Mouse (Mus musculus) embryonic fibroblast, embryonic 13.5 days (primary cell): Measurements from ENCODE around the gene Rptor. TPM values are rescaled to one million over a fixed set of nuclear protein-coding genes. Genes with fewer than 3 reads are reported as not detected.

ENCODE experiments used
- H3K27ac ChIP-seq: 2 replicates; pipeline ENCODE4 v1.5.1; 2012; ENCODE audit warnings: low read length, control low read depth, inconsistent platforms; ENCODE audit not compliant: insufficient read depth
- H3K4me1 ChIP-seq: 2 replicates; pipeline ENCODE4 v1.6.1; 2011; ENCODE audit warnings: low read length; ENCODE audit not compliant: control insufficient read depth, insufficient read depth
- H3K4me3 ChIP-seq: 2 replicates; pipeline ENCODE4 v1.5.1; 2011; ENCODE audit warnings: mild to moderate bottlenecking, control low read depth, low read length; ENCODE audit not compliant: insufficient read depth
- CTCF ChIP-seq: IDR thresholded peaks from 2 replicates; pipeline ENCODE4 v1.5.1; 2011; ENCODE audit warnings: mild to moderate bottlenecking, control low read depth, low read length, moderate library complexity, borderline replicate concordance; ENCODE audit not compliant: insufficient read depth
- POLR2A ChIP-seq: IDR thresholded peaks from 2 replicates; pipeline ENCODE4 v1.6.1; 2011; ENCODE audit warnings: low read depth, mild to moderate bottlenecking, control low read depth, low read length, moderate library complexity
- polyA plus RNA-seq: library from polyadenylated mRNA; stranded (reverse); fragments of >200 nt; gene quantifications from 2 replicates; pipeline ENCODE4 v1.2.4, GENCODE M21; 2011; ENCODE audit warnings: low read depth; ENCODE audit not compliant: missing spikeins, insufficient read length

Gene Rptor
- polyA plus RNA-seq, 1 experiment: 31.7 TPM

DNA sequence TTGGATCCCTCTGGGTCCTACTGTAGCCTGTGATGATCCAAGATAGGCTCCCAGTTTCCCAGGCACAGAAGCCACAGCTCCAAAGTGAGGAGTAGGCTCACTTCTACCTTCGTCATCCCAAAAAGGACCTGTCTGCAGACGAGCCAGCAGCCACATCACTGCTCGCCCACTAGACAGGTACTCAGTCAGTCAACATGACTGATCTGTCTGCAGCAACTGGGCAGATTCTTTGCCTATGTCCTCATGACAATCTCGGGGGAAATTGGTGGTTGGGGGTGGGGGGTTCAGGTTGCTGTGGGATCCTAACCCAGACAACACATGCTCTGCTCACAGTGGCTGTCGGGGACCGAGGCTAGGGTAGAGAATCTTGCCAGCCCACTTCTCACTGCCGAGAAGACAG, 194.1 kb downstream of the Rptor start:
- Histone ChIP-seq H3K4me3 (no peak overlapping the region), H3K27ac (no peak overlapping the region; the same call in 1 of the 2 replicates), H3K4me1 (peaks cover 59% of the 10 kb centered on the region)
- no peak for TF ChIP-seq POLR2A
- no peak for TF ChIP-seq CTCF

GRCm38 (mm10) chr11:119799536-119799935, 196.8 kb downstream of the Rptor start:
- TF ChIP-seq POLR2A: no peak
- no peak for TF ChIP-seq CTCF
- Histone ChIP-seq H3K4me1 (peaks cover 44% of the 10 kb centered on the region), H3K4me3 (no peak overlapping the region), H3K27ac (peak overlapping the region; percentile 19; the same call in 1 of the 2 replicates)

DNA sequence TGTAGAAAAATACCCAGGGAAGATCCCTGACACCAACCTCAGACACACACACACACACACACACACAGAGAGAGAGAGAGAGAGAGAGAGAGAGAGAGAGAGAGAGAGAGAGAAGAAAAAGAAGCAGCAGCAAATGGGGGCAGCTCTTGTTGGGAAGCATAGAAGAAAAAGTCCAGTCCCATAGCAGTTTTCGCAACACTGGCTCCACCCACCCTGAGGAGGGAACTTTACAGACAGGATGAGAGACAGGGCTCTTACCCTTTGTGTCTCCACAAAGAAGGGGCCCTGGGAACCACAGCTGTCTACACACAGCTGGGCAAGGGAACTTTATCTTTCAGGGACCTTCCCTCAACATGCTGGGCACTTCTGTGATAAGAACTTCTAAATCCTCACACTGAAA, 199.2 kb downstream of the Rptor start:
- Histone ChIP-seq H3K4me3 (no peak overlapping the region), H3K27ac (no peak overlapping the region), H3K4me1 (peaks cover 27% of the 10 kb centered on the region)
- TF ChIP-seq CTCF: no peak
- no peak for TF ChIP-seq POLR2A

DNA sequence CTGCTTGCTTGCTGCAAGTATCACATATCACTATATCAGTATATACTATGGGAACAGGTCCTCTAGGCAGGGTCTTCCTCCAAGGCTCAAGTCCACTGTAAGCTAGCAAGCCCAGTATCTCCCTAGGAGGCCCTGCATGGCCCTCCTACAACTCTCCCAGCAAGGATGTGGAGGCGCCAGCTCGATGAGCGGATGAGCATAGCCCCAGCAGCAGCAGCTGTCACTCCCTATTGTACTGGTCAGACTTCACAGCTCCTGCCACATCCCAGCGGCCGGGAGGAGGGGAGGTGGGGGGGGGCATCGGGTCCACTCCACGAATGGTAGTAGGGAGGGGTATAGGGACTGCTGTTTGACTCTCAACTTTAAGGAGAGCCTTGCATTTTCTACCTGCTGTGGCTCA, 200.2 kb downstream of the Rptor start:
- TF ChIP-seq CTCF (no peak), POLR2A (no peak)

DNA sequence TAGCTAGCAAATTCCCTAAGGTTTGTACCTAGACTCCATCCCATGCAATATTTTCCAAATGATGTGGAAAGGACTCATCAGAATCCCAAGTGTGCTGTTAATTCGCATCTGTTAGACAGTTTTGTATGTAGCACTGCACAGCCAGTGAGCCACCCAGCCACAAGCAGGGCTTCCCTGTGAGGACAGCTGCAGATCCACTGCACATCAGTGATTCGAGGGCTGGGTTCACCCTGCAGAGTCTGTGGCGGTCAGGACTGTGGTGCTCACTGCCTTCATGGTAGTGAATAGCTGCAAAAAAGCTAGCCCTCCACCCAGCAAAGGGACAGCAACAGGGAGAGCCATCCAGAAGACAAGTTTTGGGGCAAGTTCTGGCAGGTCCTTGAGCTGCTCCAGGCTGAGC, 201.7 kb downstream of the Rptor start:
- Histone ChIP-seq H3K4me3 (no peak overlapping the region), H3K27ac (no peak overlapping the region), H3K4me1 (peaks cover 20% of the 10 kb centered on the region)
- TF ChIP-seq POLR2A: no peak
- no peak for TF ChIP-seq CTCF

More for the DNA sequence above, 200.2 kb downstream of the Rptor start:
- H3K4me3 ChIP-seq: no peak overlapping the region
- peaks cover 29% of the 10 kb centered on the region for H3K4me1 ChIP-seq
- no peak overlapping the region for H3K27ac ChIP-seq

- no peak overlapping the region for H3K4me3 ChIP-seq
- no peak overlapping the region for H3K27ac ChIP-seq
- TF ChIP-seq POLR2A: no peak
- TF ChIP-seq CTCF: no peak
- H3K4me1 ChIP-seq: peaks cover 14% of the 10 kb centered on the region
Measured at GRCm38 (mm10) chr11:119805112-119805750, 202.5 kb downstream of the Rptor start.

DNA sequence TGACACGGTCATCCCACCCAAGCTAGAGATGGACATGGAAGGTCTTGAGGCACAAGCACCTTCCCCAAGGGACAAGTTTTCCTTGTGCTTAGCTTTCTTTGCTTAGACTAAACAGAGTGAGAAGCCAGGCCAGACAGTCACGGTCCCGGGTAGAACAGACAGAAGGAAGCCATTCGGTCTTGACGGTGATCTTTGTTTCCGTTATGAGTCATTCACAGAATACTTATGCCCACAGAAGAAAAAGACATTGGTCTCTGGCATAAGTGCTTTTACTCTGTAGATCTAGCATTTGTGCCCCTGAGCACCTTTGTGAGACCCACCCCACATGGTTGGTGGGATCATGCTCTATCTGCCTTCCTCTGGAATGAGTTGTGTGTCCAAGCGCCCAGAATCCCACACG, 203.8 kb downstream of the Rptor start:
- Histone ChIP-seq H3K4me1 (peaks cover 9% of the 10 kb centered on the region), H3K4me3 (no peak overlapping the region), H3K27ac (peak overlapping the region; percentile 39; the same call in 1 of the 2 replicates)
- TF ChIP-seq CTCF (no peak), POLR2A (no peak)

DNA sequence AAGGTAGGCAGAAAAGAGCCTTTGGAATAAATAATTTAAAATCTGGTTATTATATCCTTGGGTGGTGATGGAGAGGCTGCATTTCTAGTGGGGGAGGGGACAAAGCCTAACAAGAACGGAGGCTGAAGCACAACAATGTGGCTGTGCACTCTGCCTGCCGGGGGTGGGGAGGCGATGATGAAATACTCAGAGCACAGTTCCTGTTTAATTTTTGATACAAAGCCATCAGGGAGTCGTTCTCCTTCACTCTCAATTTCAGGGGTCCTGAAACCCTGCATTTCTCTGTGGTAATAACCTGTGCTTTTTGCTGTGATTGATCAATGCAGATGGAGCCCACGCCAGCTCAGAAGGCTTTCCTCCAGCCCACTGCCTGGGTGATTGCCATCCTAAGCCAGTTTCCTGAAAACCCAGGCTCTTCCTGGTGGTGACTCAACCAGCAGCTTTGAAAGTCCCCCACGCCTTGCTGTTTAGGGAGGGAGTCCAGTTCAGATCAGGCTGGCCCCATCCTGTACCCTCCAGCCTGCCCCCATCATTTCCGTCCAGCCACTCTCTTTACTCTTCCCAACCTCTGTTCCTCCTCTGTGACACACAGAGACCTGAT, 204.8 kb downstream of the Rptor start:
- TF ChIP-seq CTCF (no peak), POLR2A (no peak)
- peak overlapping the region; percentile 39 for H3K27ac ChIP-seq
- peaks cover 9% of the 10 kb centered on the region for H3K4me1 ChIP-seq

DNA sequence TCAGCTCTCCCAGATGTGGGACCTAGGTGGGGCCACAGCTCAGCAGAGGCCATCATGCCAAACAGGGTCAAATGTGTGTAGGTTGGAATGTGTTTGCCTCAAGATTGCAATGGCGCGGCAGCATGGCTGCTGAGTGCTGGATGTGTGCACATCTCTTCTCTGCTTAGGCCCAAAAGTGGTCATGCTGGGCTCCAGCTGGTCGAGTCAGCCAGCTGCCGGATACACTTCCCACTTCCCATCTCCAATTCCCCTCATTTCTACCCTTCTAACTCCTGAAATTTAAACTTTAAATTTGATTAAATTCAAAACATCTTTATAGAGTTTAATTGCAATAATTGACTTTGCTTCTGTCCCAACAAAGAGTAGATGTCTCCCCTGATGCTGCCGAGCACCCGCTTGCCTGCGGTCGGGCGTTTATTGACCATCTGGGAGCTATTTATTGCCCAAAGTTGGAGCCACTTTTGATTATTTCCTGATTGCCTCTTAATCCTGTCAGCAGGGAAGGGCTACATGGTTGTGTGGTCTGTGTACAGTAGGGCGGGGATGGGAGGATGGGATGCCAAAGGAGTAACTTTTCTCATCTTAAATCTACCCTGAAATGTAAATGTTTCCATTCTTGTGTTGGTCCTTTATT, 206.1 kb downstream of the Rptor start:
- Histone ChIP-seq H3K4me1 (peaks cover 9% of the 10 kb centered on the region), H3K27ac (no peak overlapping the region), H3K4me3 (no peak overlapping the region)
- TF ChIP-seq CTCF (no peak), POLR2A (no peak)

More for the DNA sequence above, 204.8 kb downstream of the Rptor start:
- no peak overlapping the region for H3K4me3 ChIP-seq

DNA sequence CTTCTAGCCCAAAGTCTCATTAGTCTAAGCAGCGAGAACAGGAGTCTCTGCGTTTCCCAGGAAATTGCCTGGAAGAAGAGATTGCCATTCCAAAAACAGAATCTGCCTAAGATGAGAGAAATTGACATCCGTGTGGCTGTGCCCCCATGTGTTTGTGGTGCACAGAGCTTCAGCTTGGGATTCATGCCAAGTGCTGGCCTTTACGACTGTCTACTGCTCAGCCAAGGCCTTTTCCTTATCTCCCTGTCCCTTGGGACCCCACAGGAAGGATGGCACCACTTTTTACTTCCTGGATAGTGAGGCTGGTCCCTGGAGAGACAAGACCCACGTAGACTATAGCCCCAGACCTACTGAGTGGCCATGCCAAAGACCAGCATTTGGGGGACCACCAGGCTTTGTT, 206.6 kb downstream of the Rptor start:
- no peak overlapping the region for H3K4me3 ChIP-seq
- H3K27ac ChIP-seq: no peak overlapping the region
- H3K4me1 ChIP-seq: peaks cover 9% of the 10 kb centered on the region
- TF ChIP-seq CTCF (no peak), POLR2A (no peak)
